Mouse (Mus musculus) liver (tissue): ENCODE data around the gene Smoc1.
A peak's percentile ranks its signal among the peaks of the same experiment; 100 is the strongest.

Experiments used
- DNase-seq: peaks from one replicate; pipeline ENCODE4 v3.0.0-alpha.2; 2020; ENCODE audit warnings: mixed read lengths

Smoc1 gene

GRCm38 (mm10) chr12:81173011-81173410 is 146.4 kb downstream of the Smoc1 start:
- no peak for DNase-seq

DNA sequence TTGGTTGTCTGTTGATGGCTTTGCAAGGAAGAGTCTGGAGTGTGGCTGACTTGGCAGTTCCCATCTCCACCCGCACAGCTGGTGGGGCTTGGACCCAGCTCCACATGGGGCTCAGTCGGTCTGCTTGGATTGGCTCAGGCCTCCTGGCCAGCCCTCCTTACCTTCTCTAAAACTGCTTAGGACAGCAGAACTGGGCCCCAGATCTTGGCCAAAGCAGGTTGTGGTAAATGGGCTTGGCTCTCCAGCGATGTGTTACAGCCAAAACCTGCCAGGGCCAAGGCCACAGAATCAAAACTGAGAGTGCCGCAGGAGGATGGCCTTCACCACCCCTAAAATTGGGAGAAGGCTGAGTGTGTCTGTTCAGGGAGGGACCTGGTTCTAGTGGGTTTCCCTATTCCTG is 147.3 kb downstream of the Smoc1 start:
- DNase-seq, result no peak

DNA sequence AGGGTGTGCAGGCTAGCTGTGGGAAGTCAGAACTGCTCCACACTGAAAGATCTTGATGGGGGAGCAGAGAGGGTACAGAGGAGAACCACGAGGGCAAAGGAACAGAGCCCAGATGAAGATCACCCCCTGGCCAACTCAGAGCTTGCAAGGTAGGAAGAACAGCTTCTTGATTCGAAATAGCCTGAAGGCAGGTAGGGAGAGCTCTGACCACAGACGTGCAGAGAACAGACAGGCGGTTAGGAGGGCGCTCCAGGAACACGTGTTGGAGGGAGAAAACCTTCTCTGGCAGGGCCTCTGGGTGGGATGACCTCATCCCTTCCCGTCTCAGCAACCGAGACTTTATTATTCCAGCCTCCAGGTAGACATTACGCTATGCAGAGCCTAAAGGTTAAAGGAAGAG is 148.6 kb downstream of the Smoc1 start:
- DNase-seq, result no peak

DNA sequence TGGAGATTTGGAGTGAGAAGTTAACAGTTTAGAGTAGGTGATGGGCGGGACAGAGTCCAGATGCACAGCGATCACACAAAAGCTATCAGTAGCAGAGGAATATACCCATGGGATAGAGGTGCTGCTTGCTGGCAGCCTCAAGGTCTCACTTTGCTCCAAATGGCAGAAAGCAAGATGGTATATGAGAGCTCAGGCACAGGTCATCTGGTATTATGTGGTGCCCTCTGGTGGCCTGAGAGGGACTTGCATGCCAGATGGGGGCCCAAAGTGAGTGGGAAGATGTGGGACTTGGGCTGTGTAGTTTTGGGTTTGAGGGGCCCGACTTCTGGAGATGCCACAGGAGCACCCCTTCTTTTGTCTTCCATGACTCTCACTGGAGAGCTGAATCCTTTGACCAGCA is 155.5 kb downstream of the Smoc1 start:
- peak; percentile 52 for DNase-seq

GRCm38 (mm10) chr12:81184967-81185366 is 158.4 kb downstream of the Smoc1 start:
- DNase-seq, result no peak

GRCm38 (mm10) chr12:81186081-81186480 is 159.5 kb downstream of the Smoc1 start:
- no peak for DNase-seq

GRCm38 (mm10) chr12:81186668-81187067 is 160.1 kb downstream of the Smoc1 start:
- no peak for DNase-seq

DNA sequence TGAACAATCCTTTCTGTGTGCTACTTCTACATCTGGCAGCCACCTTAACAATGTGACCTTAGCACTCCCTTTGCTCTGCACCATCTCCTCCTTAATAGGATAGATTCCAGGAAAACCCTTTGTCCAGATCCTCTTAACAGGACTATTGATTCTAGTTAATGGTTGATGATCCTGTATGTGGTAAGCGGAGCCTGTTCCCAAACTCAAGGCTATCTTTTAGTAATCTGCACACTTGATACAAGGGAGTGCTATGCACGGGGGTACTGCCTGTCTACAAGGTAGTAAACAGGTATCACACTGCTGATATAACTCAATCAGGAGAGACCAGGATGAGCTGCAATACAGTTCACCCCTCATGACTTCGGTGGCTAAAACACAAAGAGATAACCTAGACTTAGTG is 161.8 kb downstream of the Smoc1 start:
- DNase-seq, result no peak

- no peak for DNase-seq
These were observed 162.4 kb downstream of the Smoc1 start for GRCm38 (mm10) chr12:81188996-81189395.

DNA sequence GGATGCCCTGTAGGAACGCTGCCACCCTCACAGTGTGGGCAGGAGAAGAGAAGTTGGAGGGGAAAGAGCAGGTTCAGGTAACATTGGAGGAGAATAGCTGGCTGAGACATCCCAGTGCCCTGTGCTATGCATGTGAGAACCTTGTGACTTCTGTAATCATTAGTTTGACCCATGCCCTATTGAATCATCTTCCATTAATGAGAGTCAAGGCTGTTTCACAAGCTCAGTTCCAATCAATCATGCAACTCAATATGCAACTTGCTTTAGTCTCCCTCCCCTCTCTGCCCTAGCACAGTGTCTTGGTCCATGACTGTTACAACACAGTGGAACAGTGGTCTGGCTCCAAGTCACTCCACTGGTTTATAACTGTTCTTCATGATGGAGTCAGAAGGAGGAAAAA is 163.0 kb downstream of the Smoc1 start:
- DNase-seq, result no peak

DNA sequence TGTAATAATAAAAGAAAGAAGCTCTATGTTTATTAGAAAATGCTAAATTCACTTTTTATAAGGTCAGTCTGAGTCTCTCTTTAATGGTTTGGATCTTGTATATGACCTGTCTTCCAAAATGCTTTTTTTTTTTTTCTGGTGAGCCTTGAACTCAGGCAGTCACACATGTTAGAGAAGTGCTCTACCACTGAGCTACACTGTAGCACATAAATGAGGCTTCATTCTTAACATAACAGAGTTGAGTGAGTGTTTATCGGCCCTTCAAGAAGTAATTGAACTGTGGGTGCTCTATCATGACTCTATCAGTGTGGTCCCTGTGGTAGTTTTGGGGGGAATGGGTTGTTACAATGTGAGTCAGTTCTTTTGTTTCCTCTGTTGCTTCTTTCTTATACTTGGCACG is 167.4 kb downstream of the Smoc1 start:
- no peak for DNase-seq

- no peak for DNase-seq
These were observed 171.0 kb downstream of the Smoc1 start for GRCm38 (mm10) chr12:81197468-81198075.

GRCm38 (mm10) chr12:81199280-81199955 is 172.8 kb downstream of the Smoc1 start:
- DNase-seq, result peak; percentile 58

- no peak for DNase-seq
These were observed 176.6 kb downstream of the Smoc1 start for GRCm38 (mm10) chr12:81203226-81203625.

DNA sequence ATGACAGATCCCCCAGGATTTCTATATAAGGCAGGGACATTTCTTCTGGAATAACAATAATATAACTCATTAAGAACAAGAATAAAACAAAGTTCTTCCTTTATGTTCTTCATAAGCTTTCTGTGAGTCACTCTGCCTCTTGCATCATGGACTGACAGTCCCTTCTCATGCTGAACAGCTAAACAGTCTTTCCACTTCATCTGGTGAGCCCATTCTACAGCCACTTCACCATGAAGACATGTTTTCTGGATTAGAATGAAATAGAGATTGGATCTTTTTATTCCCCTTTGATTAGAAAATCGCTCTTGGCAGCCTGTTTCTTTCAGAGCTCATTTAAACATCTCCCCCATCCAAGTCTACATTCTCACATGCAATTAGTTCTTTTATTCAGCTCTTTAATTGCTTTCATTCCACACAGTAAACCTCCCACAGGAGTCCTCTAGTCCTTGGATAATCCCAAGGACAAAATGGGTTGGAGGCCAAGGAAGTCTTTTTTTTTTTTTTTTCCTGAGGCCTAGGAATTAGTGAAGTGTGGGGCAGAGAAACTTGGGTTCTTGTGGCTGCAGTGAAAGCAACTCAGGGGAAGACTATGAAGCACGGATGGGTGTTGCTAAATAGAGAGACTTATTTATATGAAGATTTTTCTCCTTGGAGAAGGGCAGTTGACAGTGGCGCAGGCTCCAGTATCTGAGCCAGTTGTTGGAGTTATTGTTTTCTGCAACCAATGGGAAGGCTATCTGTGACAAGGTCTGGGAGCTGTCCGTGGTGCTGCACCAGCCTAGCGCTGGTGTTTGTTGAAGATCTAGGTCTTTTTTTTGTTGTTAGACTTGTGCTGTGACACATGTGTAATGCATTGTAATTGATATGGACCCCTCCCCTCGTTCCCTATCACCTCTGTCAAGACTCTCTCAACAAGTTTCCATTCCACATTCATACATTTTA is 179.3 kb downstream of the Smoc1 start:
- DNase-seq, result peak; percentile 51

- no peak for DNase-seq
These were observed 182.0 kb downstream of the Smoc1 start for GRCm38 (mm10) chr12:81208559-81208958.

DNA sequence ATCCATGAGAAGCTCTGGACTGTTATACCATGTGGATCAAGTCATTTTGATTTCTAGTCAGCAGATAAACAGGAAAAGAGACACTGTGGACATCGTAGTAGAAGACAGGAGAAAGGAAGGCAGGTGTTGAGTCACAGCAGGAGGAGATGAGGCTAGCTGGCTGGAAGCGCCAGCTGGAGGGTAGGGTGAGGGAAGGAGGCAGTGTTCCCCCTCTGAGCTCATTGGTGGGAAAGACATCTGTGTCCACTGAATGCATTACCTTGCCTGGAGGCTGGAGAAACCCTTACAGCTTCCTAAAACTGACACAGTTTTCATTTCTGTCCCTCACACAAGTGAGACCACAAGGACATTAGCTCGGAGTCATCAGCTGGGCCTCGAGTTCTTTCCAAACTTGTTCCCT is 192.7 kb downstream of the Smoc1 start:
- DNase-seq, result no peak

DNA sequence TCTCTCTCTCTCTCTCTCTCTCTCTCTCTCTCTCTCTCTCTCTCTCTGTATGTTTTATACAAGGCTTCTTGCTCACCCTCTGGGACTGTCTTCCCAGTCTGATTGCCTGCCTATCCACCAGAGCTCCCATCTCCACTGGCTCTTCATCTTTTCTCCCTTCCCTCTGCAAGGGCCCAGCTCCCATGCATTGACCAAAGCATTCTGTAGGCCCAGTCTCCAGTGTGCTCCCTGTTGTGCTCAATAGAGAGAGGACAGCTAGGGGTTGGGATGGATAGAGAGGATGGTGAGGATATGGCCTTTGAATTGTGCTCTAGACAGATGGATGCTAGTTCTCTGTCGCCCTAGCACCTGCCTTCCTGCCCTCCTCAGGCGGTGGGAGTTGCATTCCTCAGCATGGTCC is 196.7 kb downstream of the Smoc1 start:
- DNase-seq, result no peak

DNA sequence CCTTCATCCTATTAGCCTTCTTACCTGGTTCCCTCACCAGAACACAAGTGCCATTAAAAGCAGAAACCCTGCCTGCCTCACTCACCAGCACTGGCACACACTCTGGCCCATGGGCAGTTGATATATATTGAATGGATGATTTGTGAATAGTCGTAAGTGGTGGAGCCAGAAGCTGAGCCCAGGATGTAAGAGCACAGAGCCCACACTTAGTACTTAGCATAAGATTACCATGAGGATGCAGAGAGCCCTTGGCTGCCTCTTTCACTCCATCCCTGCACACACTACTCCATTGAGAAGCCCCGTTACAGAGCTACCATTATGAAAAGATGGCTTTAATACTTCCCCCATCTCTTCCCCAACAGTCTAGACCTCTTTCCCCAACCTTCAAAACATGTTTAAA is 198.2 kb downstream of the Smoc1 start:
- DNase-seq, result no peak

DNA sequence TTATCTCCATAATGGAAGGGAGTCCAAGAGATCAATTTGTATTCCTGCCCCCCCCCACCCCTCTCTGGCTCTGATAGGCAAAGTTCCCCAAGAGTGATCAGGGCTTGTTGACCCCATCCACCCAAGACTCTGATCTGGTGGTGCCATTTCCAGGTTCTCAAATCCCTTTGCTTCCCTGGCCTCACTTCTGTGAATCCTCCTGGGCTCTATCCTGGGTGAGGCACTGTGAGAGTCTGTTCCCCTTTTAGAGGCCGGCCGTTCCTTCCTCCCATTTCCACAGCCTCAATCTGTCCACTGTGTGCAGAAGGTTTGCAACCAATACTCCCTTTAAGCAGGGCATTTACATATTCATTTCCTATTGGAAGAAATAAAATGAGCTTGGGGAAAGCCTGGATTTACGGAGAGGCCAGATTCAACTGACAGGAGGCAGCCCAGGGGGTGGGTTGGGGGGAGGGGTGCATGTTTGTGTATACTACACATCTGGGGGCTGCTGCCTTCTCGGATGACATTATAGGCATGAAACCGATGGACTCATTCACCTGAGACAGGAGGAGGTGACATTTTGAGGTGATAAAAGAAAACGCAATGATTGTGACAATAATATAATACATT is 199.5 kb downstream of the Smoc1 start:
- no peak for DNase-seq

GRCm38 (mm10) chr12:81226590-81226989 is 200.0 kb downstream of the Smoc1 start:
- no peak for DNase-seq

DNA sequence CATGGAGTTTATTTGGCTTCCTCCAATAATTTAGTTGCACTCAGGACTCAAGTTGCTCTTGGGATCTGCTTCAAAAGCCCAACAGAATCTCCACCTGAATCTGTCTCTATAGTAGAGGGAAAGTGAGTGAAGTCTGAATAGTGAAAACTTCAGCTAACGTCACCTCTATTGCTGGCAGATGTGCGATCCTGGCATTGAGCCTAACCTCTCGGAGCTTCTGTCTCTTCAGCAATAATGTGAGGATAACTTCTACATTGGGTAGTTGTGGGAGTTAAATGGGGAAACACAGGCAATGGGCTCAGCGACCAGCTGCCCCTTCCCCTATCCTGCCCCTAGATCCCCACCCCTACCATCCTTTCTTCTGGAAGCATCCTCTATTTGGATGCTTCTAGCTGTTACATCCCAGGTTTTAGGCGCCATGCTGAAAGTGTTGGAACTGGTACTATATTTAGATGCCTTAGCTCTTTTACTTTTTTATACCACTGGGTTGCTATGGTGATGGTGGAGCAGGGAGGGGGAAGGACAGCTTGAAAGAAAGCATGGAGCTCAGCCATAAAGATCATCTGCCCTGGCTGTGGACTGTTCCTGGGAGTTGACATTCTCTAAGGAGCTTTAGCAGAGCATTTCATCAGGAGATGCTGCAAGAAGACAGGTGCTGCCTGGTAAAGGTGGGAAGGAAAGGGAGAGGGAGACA is 201.3 kb downstream of the Smoc1 start:
- DNase-seq, result no peak
